Mouse (Mus musculus) thymus, adult 2 months (tissue): Measurements from ENCODE around the gene Sorbs2. TPM values are rescaled to one million over a fixed set of nuclear protein-coding genes. Genes with fewer than 3 reads are reported as not detected.

ENCODE experiments used
- DNase-seq: peaks from one replicate; pipeline ENCODE4 v3.0.0; 2021
- H3K27ac ChIP-seq: fragments of 200-500 bp; 2 replicates; pipeline ENCODE4 v1.5.1; 2012; ENCODE audit warnings: low read length, control low read depth; ENCODE audit not compliant: control insufficient read depth, insufficient read depth
- H3K27me3 ChIP-seq: fragments of 200-500 bp; 2 replicates; pipeline ENCODE4 v1.6.1; 2012; ENCODE audit warnings: mild to moderate bottlenecking, low read length, moderate library complexity, mixed read lengths; ENCODE audit not compliant: control insufficient read depth, insufficient read depth
- H3K36me3 ChIP-seq: fragments of 200-500 bp; 2 replicates; pipeline ENCODE4 v1.6.1; 2012; ENCODE audit warnings: mild to moderate bottlenecking, low read length, moderate library complexity; ENCODE audit not compliant: control insufficient read depth, insufficient read depth
- H3K4me1 ChIP-seq: fragments of 200-500 bp; replicated peaks from 2 replicates; pipeline ENCODE4 v1.6.1; 2012; ENCODE audit warnings: low read length; ENCODE audit not compliant: control insufficient read depth, insufficient read depth
- H3K4me3 ChIP-seq: fragments of 200-500 bp; 2 replicates; pipeline ENCODE4 v1.5.1; 2012; ENCODE audit warnings: mild to moderate bottlenecking, low read length, control low read depth, moderate library complexity; ENCODE audit not compliant: control insufficient read depth, insufficient read depth
- CTCF ChIP-seq: fragments of 200-500 bp; IDR thresholded peaks from 2 replicates; pipeline ENCODE4 v1.5.1; 2012; ENCODE audit warnings: mild to moderate bottlenecking, control low read depth, low read length, moderate library complexity, borderline replicate concordance; ENCODE audit not compliant: control insufficient read depth, poor library complexity, insufficient read depth; ENCODE audit errors: extremely low read depth
- POLR2A ChIP-seq: fragments of 200-500 bp; IDR thresholded peaks from 2 replicates; pipeline ENCODE4 v1.6.1; 2012; ENCODE audit warnings: mild to moderate bottlenecking, low read length, control low read depth, moderate library complexity; ENCODE audit not compliant: control insufficient read depth, poor library complexity, insufficient read depth; ENCODE audit errors: extremely low read depth
- WGBS: fragments of 180-500 bp; shearing (Covaris S2); methylation state at CpG from one replicate; pipeline ENCODE4 v1.1.7; 2018; 5-methylcytosine and 5-hydroxymethylcytosine counted together
- polyA plus RNA-seq: library from polyadenylated mRNA; depleted of rRNA; stranded (reverse); fragments of >200 nt; gene quantifications from 2 replicates; pipeline ENCODE4 v1.2.3, GENCODE M21; 2012

The Sorbs2 gene
- polyA plus RNA-seq, 1 experiment: 9.0 TPM

GRCm38 (mm10) chr8:45570117-45570516, 62.5 kb downstream of the Sorbs2 start:
- H3K4me1 ChIP-seq: no peaks in the 10 kb centered on the region
- WGBS: 91% methylated on average over 4 of the region's 4 CpGs

GRCm38 (mm10) chr8:45579714-45580543, 72.3 kb downstream of the Sorbs2 start:
- Histone ChIP-seq H3K4me3 (no peak overlapping the region), H3K27me3 (no peaks in the 10 kb centered on the region), H3K27ac (no peak overlapping the region), H3K36me3 (no peaks in the 10 kb centered on the region), H3K4me1 (no peaks in the 10 kb centered on the region)
- 84% methylated on average over 7 of the region's 7 CpGs for WGBS
- no peak for DNase-seq
- TF ChIP-seq CTCF: no peak
- no peak for TF ChIP-seq POLR2A

More at GRCm38 (mm10) chr8:45570117-45570516, 62.5 kb downstream of the Sorbs2 start:
- Histone ChIP-seq H3K4me3 (no peak overlapping the region), H3K36me3 (no peaks in the 10 kb centered on the region), H3K27me3 (no peaks in the 10 kb centered on the region), H3K27ac (no peak overlapping the region)
- no peak for DNase-seq
- TF ChIP-seq POLR2A (no peak), CTCF (no peak)

- H3K4me1 ChIP-seq: no peaks in the 10 kb centered on the region
- H3K27ac ChIP-seq: no peak overlapping the region
- DNase-seq: no peak
- no peaks in the 10 kb centered on the region for H3K27me3 ChIP-seq
- 67% methylated on average over 3 of the region's 3 CpGs for WGBS
- no peak for TF ChIP-seq POLR2A
- H3K36me3 ChIP-seq: no peaks in the 10 kb centered on the region
- no peak overlapping the region for H3K4me3 ChIP-seq
Measured at GRCm38 (mm10) chr8:45580544-45580866, 72.9 kb downstream of the Sorbs2 start.

GRCm38 (mm10) chr8:45583856-45584255, 76.3 kb downstream of the Sorbs2 start:
- Histone ChIP-seq H3K4me3 (no peak overlapping the region), H3K4me1 (no peaks in the 10 kb centered on the region), H3K36me3 (no peaks in the 10 kb centered on the region), H3K27me3 (no peaks in the 10 kb centered on the region), H3K27ac (no peak overlapping the region)
- no peak for DNase-seq
- TF ChIP-seq POLR2A (no peak), CTCF (no peak)
- 83% methylated on average over 1 of the region's 1 CpGs for WGBS

- 92% methylated on average over 9 of the region's 9 CpGs for WGBS
- no peaks in the 10 kb centered on the region for H3K36me3 ChIP-seq
- no peaks in the 10 kb centered on the region for H3K4me1 ChIP-seq
- DNase-seq: no peak
- no peak overlapping the region for H3K27ac ChIP-seq
- no peaks in the 10 kb centered on the region for H3K27me3 ChIP-seq
- no peak for TF ChIP-seq POLR2A
- no peak for TF ChIP-seq CTCF
- no peak overlapping the region for H3K4me3 ChIP-seq
Measured at GRCm38 (mm10) chr8:45584390-45585052, 76.9 kb downstream of the Sorbs2 start.

GRCm38 (mm10) chr8:45585158-45585557, 77.6 kb downstream of the Sorbs2 start:
- H3K27ac ChIP-seq: no peak overlapping the region

GRCm38 (mm10) chr8:45587011-45587410, 79.4 kb downstream of the Sorbs2 start:
- Histone ChIP-seq H3K27me3 (no peaks in the 10 kb centered on the region), H3K4me1 (no peaks in the 10 kb centered on the region), H3K4me3 (no peak overlapping the region), H3K36me3 (no peaks in the 10 kb centered on the region), H3K27ac (no peak overlapping the region)
- no peak for TF ChIP-seq CTCF
- TF ChIP-seq POLR2A: no peak
- DNase-seq: no peak
- WGBS: 98% methylated on average over 9 of the region's 9 CpGs

More at GRCm38 (mm10) chr8:45585158-45585557, 77.6 kb downstream of the Sorbs2 start:
- 69% methylated on average over 4 of the region's 4 CpGs for WGBS
- no peak overlapping the region for H3K4me3 ChIP-seq
- H3K27me3 ChIP-seq: no peaks in the 10 kb centered on the region
- DNase-seq: no peak
- no peaks in the 10 kb centered on the region for H3K36me3 ChIP-seq
- TF ChIP-seq POLR2A (no peak), CTCF (no peak)
- H3K4me1 ChIP-seq: no peaks in the 10 kb centered on the region
